Mouse (Mus musculus) liver, embryonic 14.5 days (tissue): Measurements from ENCODE around the gene Cd6.

ENCODE experiments used
- CTCF ChIP-seq: IDR thresholded peaks from 2 replicates; pipeline ENCODE4 v1.5.1; 2016; ENCODE audit warnings: antibody characterized with exemption, low read depth, control low read depth
- EP300 ChIP-seq: IDR thresholded peaks from 2 replicates; pipeline ENCODE4 v1.6.1; 2016; ENCODE audit warnings: antibody characterized with exemption, low read depth

- TF ChIP-seq CTCF (no peak), EP300 (no peak)
Observed at GRCm38 (mm10) chr19:10829436-10830175, at the start of gene Cd6.
